Mouse (Mus musculus): ENCODE measurements around the gene Lhfp.
"Not testable (repeated sequence)": the region's sequence is repeated elsewhere in the genome, so short reads cannot be mapped to it uniquely, and the experiment has no call there.

Lhfp gene

GRCm38 (mm10) chr3:53206509-53207224 is 165.3 kb downstream of the Lhfp start:
- no peak for DNase-seq (ENCODE audit: extremely low read depth, low read depth, low spot score)

GRCm38 (mm10) chr3:53207225-53207528 is 165.8 kb downstream of the Lhfp start:
- DNase-seq (ENCODE audit: extremely low read depth, low read depth, low spot score), result no peak

- DNase-seq (ENCODE audit: extremely low read depth, low read depth, low spot score), result no peak
Observed at GRCm38 (mm10) chr3:53210691-53211526, 169.6 kb downstream of the Lhfp start.

GRCm38 (mm10) chr3:53212599-53212998 is 171.3 kb downstream of the Lhfp start:
- DNase-seq (ENCODE audit: extremely low read depth, low read depth, low spot score), result no peak

DNA sequence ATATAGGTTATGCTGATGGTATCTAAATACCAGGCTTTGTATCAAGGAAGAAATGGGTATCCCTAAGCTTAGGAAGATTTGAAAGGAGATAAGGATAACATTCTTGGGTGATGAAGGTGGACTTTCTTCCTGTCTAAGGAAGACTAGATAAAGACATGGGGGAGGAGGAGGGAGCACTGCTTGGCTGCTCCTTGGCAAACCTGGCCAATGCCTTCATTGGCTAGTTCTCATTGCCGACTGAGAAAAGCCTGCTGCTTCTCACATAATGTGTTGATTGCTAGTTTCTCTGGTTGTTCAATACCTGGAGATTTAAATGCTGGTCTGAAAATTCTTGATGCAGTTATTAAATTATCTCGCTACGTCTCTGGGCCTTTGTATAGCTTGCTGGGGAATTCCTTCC is 172.0 kb downstream of the Lhfp start:
- no peak for DNase-seq (ENCODE audit: extremely low read depth, low read depth, low spot score)

- DNase-seq (ENCODE audit: extremely low read depth, low read depth, low spot score), result no peak
Observed at GRCm38 (mm10) chr3:53213746-53214271, 172.5 kb downstream of the Lhfp start.

GRCm38 (mm10) chr3:53214386-53214785 is 173.1 kb downstream of the Lhfp start:
- DNase-seq (ENCODE audit: extremely low read depth, low read depth, low spot score), result no peak

DNA sequence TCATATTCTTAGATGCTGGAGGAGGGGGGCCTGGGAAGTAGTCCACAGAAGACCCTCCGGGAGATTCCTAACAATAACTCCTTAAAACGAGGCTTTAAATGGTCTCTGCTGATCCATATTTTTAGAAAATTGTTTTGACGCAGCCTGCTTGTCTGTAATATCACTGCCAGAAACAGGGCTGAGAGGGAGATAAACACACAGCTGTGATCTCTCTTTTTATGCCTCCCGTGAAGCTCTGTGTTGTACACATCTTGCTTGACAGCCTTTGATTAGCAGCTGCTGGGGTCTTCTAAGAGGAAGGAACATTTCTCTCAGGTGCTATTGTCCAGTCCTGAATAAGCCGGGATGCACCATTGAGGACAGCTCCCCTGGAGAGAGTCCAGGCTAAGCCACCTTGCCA is 176.4 kb downstream of the Lhfp start:
- no peak for DNase-seq (ENCODE audit: extremely low read depth, low read depth, low spot score)

DNA sequence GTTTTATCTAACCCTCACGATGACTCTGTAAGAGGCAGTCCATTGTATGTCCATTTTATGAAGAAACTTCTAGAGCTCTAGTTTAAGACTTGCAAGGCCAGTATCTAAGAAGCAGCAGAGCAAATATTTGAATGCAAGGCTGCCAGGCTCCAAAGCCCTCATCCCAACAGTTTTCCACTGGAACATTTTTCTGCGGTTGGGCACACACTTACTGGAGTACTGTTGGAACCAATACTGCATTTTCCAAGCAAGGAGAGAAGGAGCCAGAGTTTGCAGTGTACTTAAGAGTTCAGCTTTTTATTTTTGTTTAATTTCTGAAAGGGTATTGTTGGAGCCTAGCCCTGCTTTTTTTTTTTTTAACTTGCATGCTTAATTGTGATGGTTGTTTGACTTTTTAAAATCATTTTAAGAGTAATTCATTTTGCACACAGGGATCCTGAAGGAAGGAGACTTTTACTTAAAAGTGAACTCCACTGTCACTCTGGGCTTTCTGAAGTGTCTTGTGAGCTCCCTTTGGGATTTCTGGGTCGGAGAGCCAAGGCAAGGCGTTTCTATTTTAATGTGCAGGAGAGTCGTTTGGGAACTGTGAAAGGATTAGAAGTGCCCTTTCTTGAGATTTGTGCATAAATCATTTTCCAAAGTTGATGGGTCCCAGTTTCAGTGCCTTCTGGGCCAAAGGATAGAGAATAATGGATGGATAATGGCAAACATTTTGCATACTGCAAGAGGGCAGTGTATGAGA is 180.4 kb downstream of the Lhfp start:
- no peak for DNase-seq (ENCODE audit: extremely low read depth, low read depth, low spot score)

DNA sequence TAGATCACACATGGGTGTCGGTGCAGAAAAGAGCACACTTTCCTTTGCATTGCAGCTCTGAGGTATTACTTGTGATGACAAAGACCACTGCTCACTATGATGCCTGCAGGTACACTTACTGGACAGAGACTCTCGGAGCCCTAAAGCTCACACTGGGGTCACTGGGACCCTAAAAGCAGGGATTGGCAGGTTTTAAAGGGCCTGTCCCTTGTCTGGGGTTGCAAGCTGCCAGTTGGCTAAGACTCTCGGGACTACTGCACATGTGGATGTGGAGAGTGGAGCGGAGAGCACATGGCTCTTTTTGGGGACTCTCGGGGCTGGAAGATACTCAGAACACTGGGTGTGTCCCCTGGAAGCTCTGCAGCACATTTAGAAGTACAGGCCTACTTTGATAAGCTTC is 182.8 kb downstream of the Lhfp start:
- DNase-seq (ENCODE audit: extremely low read depth, low read depth, low spot score), result no peak

GRCm38 (mm10) chr3:53225774-53226173 is 184.4 kb downstream of the Lhfp start:
- no peak for DNase-seq (ENCODE audit: extremely low read depth, low read depth, low spot score)

GRCm38 (mm10) chr3:53226223-53226622 is 184.9 kb downstream of the Lhfp start:
- DNase-seq (ENCODE audit: extremely low read depth, low read depth, low spot score), result no peak

- DNase-seq (ENCODE audit: extremely low read depth, low read depth, low spot score), result no peak
Observed at GRCm38 (mm10) chr3:53227866-53228265, 186.5 kb downstream of the Lhfp start.

GRCm38 (mm10) chr3:53230562-53230961 is 189.2 kb downstream of the Lhfp start:
- DNase-seq (ENCODE audit: extremely low read depth, low read depth, low spot score), result no peak

DNA sequence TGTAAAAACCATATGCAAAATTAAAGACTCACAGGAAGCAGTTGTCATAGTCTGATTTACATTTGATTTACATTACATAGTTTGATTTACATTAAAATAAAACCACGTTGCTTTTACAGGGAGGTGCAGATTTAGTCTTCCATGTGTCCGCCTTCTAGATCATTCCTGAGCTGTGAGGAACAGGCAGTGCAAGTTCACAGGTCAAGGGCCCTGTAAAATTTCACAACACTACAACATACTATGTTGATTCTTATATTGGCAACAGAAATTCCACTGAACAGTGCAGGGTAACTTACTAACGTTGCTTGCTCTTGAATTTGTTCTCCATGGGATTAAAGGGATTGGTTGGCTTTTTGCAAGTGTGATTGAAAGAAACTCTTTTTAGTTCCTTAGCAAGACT is 189.8 kb downstream of the Lhfp start:
- DNase-seq (ENCODE audit: extremely low read depth, low read depth, low spot score), result no peak

GRCm38 (mm10) chr3:53232411-53232810 is 191.1 kb downstream of the Lhfp start:
- DNase-seq (ENCODE audit: extremely low read depth, low read depth, low spot score), result not testable (repeated sequence)

- no peak for DNase-seq (ENCODE audit: extremely low read depth, low read depth, low spot score)
Observed at GRCm38 (mm10) chr3:53234689-53235088, 193.4 kb downstream of the Lhfp start.

- DNase-seq (ENCODE audit: extremely low read depth, low read depth, low spot score), result no peak
Observed at GRCm38 (mm10) chr3:53236471-53236870, 195.1 kb downstream of the Lhfp start.

DNA sequence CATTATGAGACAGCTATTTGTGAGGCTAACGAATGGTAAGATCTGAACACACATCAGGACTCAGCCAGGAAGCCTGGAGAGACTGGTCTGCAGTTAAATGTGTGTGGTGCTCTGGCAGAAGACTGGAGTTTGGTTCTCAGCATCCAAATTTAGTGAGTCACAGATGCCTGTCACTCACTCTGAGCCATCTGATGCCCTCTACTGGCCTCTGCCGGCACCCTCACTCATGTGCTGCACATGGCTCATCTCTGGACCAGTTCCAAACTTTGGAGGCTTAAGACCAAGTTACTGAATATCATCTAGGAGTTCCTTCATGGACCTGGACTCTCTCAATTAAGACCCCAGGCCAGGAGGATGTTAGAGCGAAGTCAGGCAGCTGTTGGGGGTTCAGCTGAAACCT is 198.8 kb downstream of the Lhfp start:
- no peak for DNase-seq (ENCODE audit: extremely low read depth, low read depth, low spot score)

GRCm38 (mm10) chr3:53245571-53246208 is 204.4 kb downstream of the Lhfp start:
- no peak for DNase-seq (ENCODE audit: extremely low read depth, low read depth, low spot score)

- no peak for DNase-seq (ENCODE audit: extremely low read depth, low read depth, low spot score)
Observed at GRCm38 (mm10) chr3:53247102-53247501, 205.8 kb downstream of the Lhfp start.
